Mouse (Mus musculus) intestine, embryonic 16.5 days (tissue): ENCODE results near the gene Nudt1. TPM values are rescaled to one million over a fixed set of nuclear protein-coding genes. Genes with fewer than 3 reads are reported as not detected.

Source experiments
- ATAC-seq: fragments of 200-750 bp; cut with Nextera tagmentation; 2 replicates; pipeline ENCODE4 v1.8.0; 2017; ENCODE audit warnings: moderate TSS enrichment, moderate library complexity
- H3K27ac ChIP-seq: fragments of 300-500 bp; sonication (generic); 2 replicates; pipeline ENCODE4 v1.5.1; 2014; ENCODE audit warnings: mild to moderate bottlenecking, low read length
- H3K27me3 ChIP-seq: fragments of 300-500 bp; sonication (generic); replicated peaks from 2 replicates; pipeline ENCODE4 v1.6.1; 2014; ENCODE audit warnings: low read length, control low read depth, mixed read lengths; ENCODE audit not compliant: control insufficient read depth, insufficient read depth
- H3K36me3 ChIP-seq: fragments of 300-500 bp; sonication (generic); 2 replicates; pipeline ENCODE4 v1.6.1; 2014; ENCODE audit warnings: low read length, control low read depth; ENCODE audit not compliant: control insufficient read depth, insufficient read depth
- H3K4me1 ChIP-seq: fragments of 300-500 bp; sonication (generic); 2 replicates; pipeline ENCODE4 v1.6.1; 2014; ENCODE audit warnings: low read length, control low read depth, mixed read lengths; ENCODE audit not compliant: control insufficient read depth, insufficient read depth
- H3K4me2 ChIP-seq: fragments of 300-500 bp; sonication (generic); 2 replicates; pipeline ENCODE4 v1.6.1; 2014; ENCODE audit warnings: low read depth, low read length, control low read depth
- H3K4me3 ChIP-seq: fragments of 300-500 bp; sonication (generic); 2 replicates; pipeline ENCODE4 v1.5.1; 2014; ENCODE audit warnings: mild to moderate bottlenecking, low read length
- H3K9ac ChIP-seq: fragments of 300-500 bp; sonication (generic); 2 replicates; pipeline ENCODE4 v1.6.1; 2014; ENCODE audit warnings: low read depth, low read length
- H3K9me3 ChIP-seq: fragments of 300-500 bp; sonication (generic); 2 replicates; pipeline ENCODE4 v1.6.1; 2016; ENCODE audit warnings: low read length, control low read depth; ENCODE audit not compliant: control insufficient read depth
- WGBS: fragments of 180-500 bp; shearing (Covaris S2); extraction: QIAGEN DNeasy Blood & Tissue Kit; methylation state at CpG from one replicate; pipeline ENCODE4 v1.1.7; 2014; 5-methylcytosine and 5-hydroxymethylcytosine counted together
- polyA plus RNA-seq: library from polyadenylated mRNA; unstranded; fragments of >200 nt; fragmentation: Nextera tagmentation; extraction: Ambion mirVana; gene quantifications from 2 replicates; pipeline ENCODE4 v1.2.1, GENCODE M21; 2015

The Nudt1 gene
- polyA plus RNA-seq, 1 experiment from 2014 or later = 48.6 TPM

GRCm38 (mm10) chr5:140292152-140292551 lies 29.3 kb upstream of the Nudt1 start:
- no peak overlapping the region for H3K9ac ChIP-seq
- 0 out of 2 replicates have a peak, but pooled peaks cover 3% of the 10 kb centered on the region for H3K9me3 ChIP-seq
- WGBS = 85% methylated on average over 1 of the region's 1 CpGs
- H3K27me3 ChIP-seq = no peaks in the 10 kb centered on the region
- no peak overlapping the region for H3K4me2 ChIP-seq
- H3K4me1 ChIP-seq = no peaks in the 10 kb centered on the region
- H3K36me3 ChIP-seq = peaks cover 10% of the 10 kb centered on the region
- no peak for ATAC-seq
- no peak overlapping the region for H3K4me3 ChIP-seq
- H3K27ac ChIP-seq = no peak overlapping the region

- no peak for ATAC-seq
- H3K9me3 ChIP-seq = no peaks in the 10 kb centered on the region
- no peaks in the 10 kb centered on the region for H3K4me1 ChIP-seq
- no peak overlapping the region for H3K27ac ChIP-seq
- no peak overlapping the region for H3K4me2 ChIP-seq
- H3K36me3 ChIP-seq = peaks cover 14% of the 10 kb centered on the region
- no peaks in the 10 kb centered on the region for H3K27me3 ChIP-seq
- H3K9ac ChIP-seq = no peak overlapping the region
- 80% methylated on average over 4 of the region's 4 CpGs for WGBS
- no peak overlapping the region for H3K4me3 ChIP-seq
These were observed 23.2 kb upstream of the Nudt1 start for GRCm38 (mm10) chr5:140298291-140298690.

GRCm38 (mm10) chr5:140306016-140306415 lies 15.4 kb upstream of the Nudt1 start:
- H3K4me1 ChIP-seq = no peaks in the 10 kb centered on the region
- no peak overlapping the region for H3K4me2 ChIP-seq
- WGBS = 87% methylated on average over 8 of the region's 8 CpGs
- H3K27me3 ChIP-seq = no peaks in the 10 kb centered on the region
- no peaks in the 10 kb centered on the region for H3K9me3 ChIP-seq
- no peak overlapping the region for H3K27ac ChIP-seq
- no peak for ATAC-seq
- peaks cover 20% of the 10 kb centered on the region for H3K36me3 ChIP-seq
- no peak overlapping the region for H3K9ac ChIP-seq
- H3K4me3 ChIP-seq = no peak overlapping the region

- no peak overlapping the region for H3K4me3 ChIP-seq
- no peaks in the 10 kb centered on the region for H3K27me3 ChIP-seq
- H3K4me2 ChIP-seq = no peak overlapping the region
- H3K27ac ChIP-seq = no peak overlapping the region
- no peaks in the 10 kb centered on the region for H3K9me3 ChIP-seq
- H3K36me3 ChIP-seq = peaks cover 15% of the 10 kb centered on the region
- H3K9ac ChIP-seq = no peak overlapping the region
- H3K4me1 ChIP-seq = no peaks in the 10 kb centered on the region
- ATAC-seq = no peak
- 94% methylated on average over 14 of the region's 14 CpGs for WGBS
These were observed 13.9 kb upstream of the Nudt1 start for GRCm38 (mm10) chr5:140307602-140308001.

GRCm38 (mm10) chr5:140316716-140317115 lies 4.7 kb upstream of the Nudt1 start:
- Histone ChIP-seq H3K27ac (no peak overlapping the region), H3K9ac (no peak overlapping the region), H3K4me1 (peaks cover 6% of the 10 kb centered on the region; the same call in 1 of the 2 replicates), H3K36me3 (no peaks in the 10 kb centered on the region), H3K9me3 (no peaks in the 10 kb centered on the region), H3K4me2 (no peak overlapping the region), H3K27me3 (no peaks in the 10 kb centered on the region), H3K4me3 (no peak overlapping the region)
- 81% methylated on average over 3 of the region's 3 CpGs for WGBS
- no peak for ATAC-seq

- Histone ChIP-seq H3K9me3 (no peaks in the 10 kb centered on the region), H3K4me3 (peak overlapping the region; percentile 96), H3K4me1 (peaks cover 6% of the 10 kb centered on the region; the same call in 1 of the 2 replicates), H3K9ac (peak overlapping the region; percentile 98), H3K36me3 (no peaks in the 10 kb centered on the region), H3K4me2 (peak overlapping the region; percentile 62), H3K27me3 (no peaks in the 10 kb centered on the region), H3K27ac (peak overlapping the region; percentile 68)
- 1% methylated on average over 17 of the region's 17 CpGs for WGBS
- ATAC-seq = peak; percentile 32
These were observed 510 bp downstream of the Nudt1 start for GRCm38 (mm10) chr5:140321756-140322575.

- Histone ChIP-seq H3K4me2 (no peak overlapping the region), H3K36me3 (peaks cover 8% of the 10 kb centered on the region; the same call in 1 of the 2 replicates), H3K27me3 (no peaks in the 10 kb centered on the region), H3K9me3 (no peaks in the 10 kb centered on the region), H3K4me1 (peaks cover 6% of the 10 kb centered on the region; the same call in 1 of the 2 replicates), H3K4me3 (no peak overlapping the region), H3K27ac (no peak overlapping the region), H3K9ac (no peak overlapping the region)
- 88% methylated on average over 5 of the region's 5 CpGs for WGBS
- ATAC-seq = no peak
These were observed 2.6 kb downstream of the Nudt1 start for GRCm38 (mm10) chr5:140324058-140324457.

- under 1% methylated on average over 39 of the region's 39 CpGs for WGBS
- H3K4me1 ChIP-seq = peaks cover 10% of the 10 kb centered on the region
These were observed 10.4 kb downstream of the Nudt1 start, which contains the start of gene Mrm2 for GRCm38 (mm10) chr5:140331615-140332512. Gene Mrm2, minus strand, starts transcription at chr5:140331898.

GRCm38 (mm10) chr5:140332519-140332918 lies 11.1 kb downstream of the Nudt1 start:
- 56% methylated on average over 4 of the region's 4 CpGs for WGBS
- no peak overlapping the region for H3K9ac ChIP-seq

More at GRCm38 (mm10) chr5:140331615-140332512, 10.4 kb downstream of the Nudt1 start, which contains the start of gene Mrm2:
- peak; percentile 87 for ATAC-seq
- Histone ChIP-seq H3K27me3 (no peaks in the 10 kb centered on the region), H3K36me3 (peaks cover 10% of the 10 kb centered on the region), H3K27ac (peak within 1 kb of the TSS; percentile 91), H3K9ac (peak within 1 kb of the TSS; percentile 81), H3K4me3 (peak within 1 kb of the TSS; percentile 75), H3K9me3 (no peaks in the 10 kb centered on the region), H3K4me2 (peak within 1 kb of the TSS; percentile 88)

More at GRCm38 (mm10) chr5:140332519-140332918, 11.1 kb downstream of the Nudt1 start:
- peak; percentile 57; the same call in 1 of the 2 replicates for ATAC-seq
- H3K4me1 ChIP-seq = peaks cover 10% of the 10 kb centered on the region
- no peak overlapping the region for H3K27ac ChIP-seq
- H3K4me3 ChIP-seq = no peak overlapping the region
- peaks cover 9% of the 10 kb centered on the region for H3K36me3 ChIP-seq
- H3K4me2 ChIP-seq = peak overlapping the region; percentile 88; the same call in 1 of the 2 replicates
- no peaks in the 10 kb centered on the region for H3K9me3 ChIP-seq
- H3K27me3 ChIP-seq = no peaks in the 10 kb centered on the region
